Mouse (Mus musculus) Patski (cell line): ENCODE measurements at regions not wholly inside any gene's neighbourhood (a gene's known extent, or its start where the extent isn't known, plus 50 kb on each side); places are given as distances from the start of the nearest gene placed in this dataset.

Experiments
- ATAC-seq: fragments of 100-300 bp; one replicate; pipeline ENCODE4 v1.8.0; 2021
- CTCF ChIA-PET: fragments of 350-600 bp; sonication (Branson Sonifier 250); formaldehyde crosslinking; loops from one replicate; lab custom pipeline; 2022; ENCODE audit warnings: inconsistent platforms; lab: Charles Lee
- POLR2A ChIA-PET: fragments of 350-600 bp; sonication (Branson Sonifier 250); formaldehyde crosslinking; loops from one replicate; lab custom pipeline; 2022; ENCODE audit warnings: antibody characterized with exemption, inconsistent platforms; lab: Charles Lee
- DNase-seq: peaks from one replicate; pipeline ENCODE4 v3.0.0-alpha.2; 2011; ENCODE audit warnings: low read depth, low spot score
- H3K27me3 ChIP-seq: fragments of 371-371 bp; one replicate; pipeline ENCODE4 v1.5.1; 2021
- CTCF ChIP-seq: fragments of 100-300 bp; IDR thresholded peaks from one replicate; pipeline ENCODE4 v1.5.1; 2021
- in situ Hi-C: fragments of 300-500 bp; cut with MboI; formaldehyde crosslinking; loops from 3 replicates; pipeline ENCODE4 v1.11.1; 2018; ENCODE audit warnings: low pct_unique_long_range_greater_than_20kb, mixed read lengths

DNA sequence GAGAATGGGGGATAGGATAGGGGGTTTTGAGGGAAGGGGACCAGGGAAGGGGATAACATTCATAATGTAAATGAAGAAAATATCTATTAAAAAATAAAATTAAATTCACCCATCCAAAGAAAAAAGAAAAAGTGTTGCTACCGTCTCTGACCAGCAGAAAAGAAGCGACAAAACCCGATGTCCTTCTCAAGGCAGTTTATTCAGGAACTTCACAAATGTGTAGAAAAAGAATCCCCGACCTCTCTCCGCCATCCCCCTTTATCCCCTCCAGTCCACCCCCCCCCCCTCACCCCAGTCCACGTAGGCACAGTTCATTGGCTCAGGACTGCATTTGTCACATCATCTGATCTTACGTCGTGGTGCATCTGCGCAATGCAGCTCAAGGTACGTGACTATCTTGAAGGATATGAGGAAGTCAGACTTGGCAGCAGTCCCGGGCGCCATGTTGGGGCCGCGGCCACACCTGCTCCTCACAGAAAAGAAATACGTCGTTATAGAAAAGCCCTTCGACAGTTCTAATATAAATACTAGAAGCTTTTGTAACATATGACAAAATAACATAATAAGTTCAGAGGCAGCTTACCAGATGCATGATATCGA is 750.3 kb downstream of the Kcnj2 start:
- H3K27me3 ChIP-seq, result peaks cover under 1% of the 10 kb centered on the region
- POLR2A ChIA-PET, result no interaction called here
- no peak for ATAC-seq
- CTCF ChIA-PET, result no interaction called here
- no peak for DNase-seq
- TF ChIP-seq CTCF, result no peak
- in situ Hi-C loops, result no loop called here

DNA sequence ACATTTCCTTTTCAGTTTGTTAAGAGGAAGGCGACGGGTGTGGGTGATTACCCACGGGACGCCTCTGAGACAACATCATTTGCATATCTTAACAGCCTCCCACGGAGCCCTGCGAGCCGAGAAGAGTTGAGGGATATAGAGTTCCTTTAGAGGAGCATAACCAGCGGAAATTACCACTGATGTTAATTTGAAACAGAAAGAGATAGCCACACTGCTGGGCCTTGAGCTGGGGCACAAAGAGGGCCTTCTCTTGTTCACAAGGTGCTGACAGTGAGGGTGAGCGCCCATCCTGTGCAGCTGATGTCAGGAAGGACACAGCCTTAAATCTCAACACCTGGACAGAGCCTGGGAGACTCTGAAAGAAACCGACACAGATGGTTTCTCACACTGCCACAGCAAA is 752.2 kb downstream of the Kcnj2 start:
- ATAC-seq, result no peak
- ChIA-PET CTCF (no interaction called here), POLR2A (no interaction called here)
- no peak for TF ChIP-seq CTCF
- DNase-seq, result no peak
- peaks cover 3% of the 10 kb centered on the region for H3K27me3 ChIP-seq
- in situ Hi-C loops, result no loop called here

DNA sequence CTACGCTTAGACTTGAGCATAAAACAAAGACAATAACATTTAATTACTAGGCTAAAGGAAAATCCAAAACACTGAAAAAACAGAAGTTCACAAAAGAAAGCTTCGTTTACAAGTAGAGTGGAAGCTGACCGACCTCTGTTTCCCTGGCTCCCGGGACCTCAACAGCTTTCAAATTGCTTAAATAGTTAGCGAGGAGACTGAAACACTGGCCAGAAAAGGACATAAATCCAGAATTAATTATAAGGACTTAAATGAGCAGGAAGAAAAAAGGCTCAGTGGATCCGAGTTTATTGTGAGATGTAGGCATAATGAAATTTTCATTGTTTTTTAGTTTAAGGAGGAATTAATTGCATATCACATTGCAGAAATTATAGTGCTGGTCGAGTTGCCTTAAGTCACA is 754.4 kb downstream of the Kcnj2 start:
- TF ChIP-seq CTCF, result no peak
- in situ Hi-C loops, result no loop called here
- DNase-seq (no peak), ATAC-seq (no peak)
- H3K27me3 ChIP-seq, result peaks cover 3% of the 10 kb centered on the region
- ChIA-PET POLR2A (no interaction called here), CTCF (no interaction called here)

DNA sequence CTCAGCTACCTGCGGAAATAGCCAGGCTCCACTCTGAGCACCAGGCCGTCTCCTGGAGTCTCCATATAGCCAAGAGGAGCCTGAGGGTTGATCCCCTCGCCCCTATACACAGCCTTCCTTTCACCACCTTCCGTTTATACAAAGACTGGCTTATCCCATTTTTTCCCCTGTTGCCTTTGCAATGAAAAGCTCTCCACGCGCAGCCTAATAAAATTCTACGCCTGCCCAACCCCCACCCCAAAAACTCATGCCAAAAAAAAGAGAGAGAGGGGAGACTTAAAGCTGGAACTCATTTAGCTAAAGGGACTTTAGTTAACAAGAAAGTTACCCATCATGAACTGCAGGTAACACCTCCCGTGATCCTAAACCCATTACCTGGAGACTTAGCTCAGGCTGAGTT is 762.5 kb downstream of the Kcnj2 start:
- ATAC-seq, result no peak
- in situ Hi-C loops, result no loop called here
- ChIA-PET CTCF (interaction anchor here (0.5 kb wide), 1 partner anchor 292 kb away, joined by 3 read pairs; no protein-coding TSS in a partner anchor), POLR2A (interaction anchor here (0.5 kb wide), 1 partner anchor 150 kb away, joined by 4 read pairs; no protein-coding TSS in a partner anchor)
- no peak for TF ChIP-seq CTCF
- no peaks in the 10 kb centered on the region for H3K27me3 ChIP-seq
- no peak for DNase-seq

DNA sequence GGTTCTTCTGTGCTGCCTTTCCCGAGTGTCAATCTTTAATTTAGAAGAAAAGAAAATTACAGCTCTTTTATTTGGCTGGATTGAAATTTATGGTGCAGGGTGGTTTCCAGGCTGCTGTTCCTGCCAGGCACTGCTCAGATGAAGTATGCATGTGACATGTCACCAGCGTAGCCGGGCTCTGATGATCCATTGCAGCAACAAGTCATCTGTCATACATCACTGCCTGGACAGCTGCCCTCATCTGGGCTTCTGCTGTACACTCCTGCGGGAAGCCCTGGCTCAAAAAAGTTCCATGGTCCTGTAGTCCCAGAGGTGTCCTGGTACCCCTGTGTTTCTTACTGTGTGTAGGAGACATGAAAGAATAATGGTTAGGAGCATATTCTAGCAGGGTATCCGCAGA is 773.0 kb downstream of the Kcnj2 start:
- POLR2A ChIA-PET, result no interaction called here
- no peak for TF ChIP-seq CTCF
- CTCF ChIA-PET, result interaction anchor here (2.2 kb wide), 1 partner anchor 8 kb away, joined by 6 read pairs; no protein-coding TSS in a partner anchor
- in situ Hi-C loops, result no loop called here
- DNase-seq, result no peak
- ATAC-seq, result no peak
- peaks cover 4% of the 10 kb centered on the region for H3K27me3 ChIP-seq

DNA sequence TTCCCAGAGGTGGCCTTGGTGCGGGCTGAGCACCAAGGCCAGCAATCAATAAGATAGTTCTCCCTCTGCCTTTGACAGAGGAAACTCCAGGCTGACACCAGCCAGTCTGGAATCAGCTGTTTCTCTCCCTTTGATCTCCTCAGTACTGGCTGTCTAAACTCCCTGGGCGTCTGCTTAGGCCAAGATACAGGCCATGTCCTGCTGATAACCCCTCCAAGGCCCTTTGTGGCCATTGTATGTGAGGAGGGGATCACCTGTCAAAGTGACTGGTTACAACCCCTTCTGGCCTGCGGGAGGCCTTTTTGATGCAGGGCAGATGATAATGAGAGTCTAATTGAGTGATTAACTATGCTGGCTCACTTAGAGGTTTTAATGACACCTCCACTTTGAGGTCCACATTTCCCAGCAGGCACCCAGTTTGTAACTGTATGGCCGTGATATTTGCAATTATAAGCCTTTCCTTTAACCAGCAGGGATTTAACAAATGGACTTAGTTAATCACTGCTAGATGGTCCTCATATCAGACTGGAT is 777.8 kb downstream of the Kcnj2 start:
- ChIA-PET CTCF (no interaction called here), POLR2A (no interaction called here)
- ATAC-seq (no peak), DNase-seq (no peak)
- TF ChIP-seq CTCF, result no peak
- no peaks in the 10 kb centered on the region for H3K27me3 ChIP-seq
- in situ Hi-C loops, result no loop called here

DNA sequence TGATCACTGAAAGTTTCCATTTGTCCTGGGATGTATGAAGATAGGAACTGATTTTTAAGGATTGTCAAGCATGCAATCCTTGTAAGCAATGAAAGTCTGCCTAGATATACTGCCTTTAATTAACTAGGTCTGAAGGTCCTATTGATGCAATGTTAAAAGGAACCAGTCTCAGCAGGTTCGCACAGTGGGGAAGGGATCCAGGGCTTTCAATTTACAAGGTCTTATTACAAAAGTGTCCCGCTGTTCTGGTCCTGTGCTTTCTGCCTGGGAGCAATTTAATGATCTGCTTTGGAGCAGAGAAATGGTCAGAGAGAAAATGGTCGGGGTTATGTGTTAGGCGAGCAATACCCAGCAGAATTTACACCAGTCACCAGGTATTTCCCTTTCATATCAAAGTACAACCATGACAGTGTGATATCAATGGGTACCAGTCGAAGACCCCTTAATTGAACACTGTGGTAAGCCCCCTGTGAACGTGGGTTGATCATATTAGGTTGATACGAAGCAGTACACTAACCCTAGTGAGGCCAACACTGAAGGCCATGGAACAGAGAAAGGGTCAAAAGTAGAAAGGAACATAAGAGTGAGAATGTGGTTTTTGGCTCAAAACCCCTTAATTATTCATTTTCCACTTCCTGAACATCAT is 778.5 kb downstream of the Kcnj2 start:
- no peak for TF ChIP-seq CTCF
- POLR2A ChIA-PET, result no interaction called here
- CTCF ChIA-PET, result no interaction called here

DNA sequence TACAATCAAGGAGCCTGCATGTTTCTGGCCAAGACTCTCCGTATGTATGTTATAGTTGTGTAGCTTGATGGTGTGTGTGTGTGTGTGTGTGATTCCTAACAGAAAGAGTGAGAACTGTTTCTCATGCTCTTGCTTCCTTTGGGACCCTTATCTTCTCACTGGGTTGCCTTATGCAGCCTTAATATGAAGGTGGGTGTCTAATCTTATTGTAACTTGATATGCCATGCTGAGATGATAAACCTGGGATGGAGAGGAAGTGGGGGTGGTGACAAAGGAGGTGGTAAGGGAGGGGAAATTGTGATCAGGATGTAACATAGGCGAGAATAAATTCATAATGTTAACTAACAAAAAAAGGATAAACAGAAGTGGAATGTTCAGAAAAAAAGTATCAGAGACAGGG is 791.3 kb downstream of the Kcnj2 start:
- no peak for ATAC-seq
- no peak for TF ChIP-seq CTCF
- in situ Hi-C loops, result no loop called here
- POLR2A ChIA-PET, result no interaction called here
- H3K27me3 ChIP-seq, result no peaks in the 10 kb centered on the region
- CTCF ChIA-PET, result no interaction called here
- DNase-seq, result no peak

More for the DNA sequence above, 778.5 kb downstream of the Kcnj2 start:
- ATAC-seq (no peak), DNase-seq (no peak)
- in situ Hi-C loops, result no loop called here
- H3K27me3 ChIP-seq, result no peaks in the 10 kb centered on the region

DNA sequence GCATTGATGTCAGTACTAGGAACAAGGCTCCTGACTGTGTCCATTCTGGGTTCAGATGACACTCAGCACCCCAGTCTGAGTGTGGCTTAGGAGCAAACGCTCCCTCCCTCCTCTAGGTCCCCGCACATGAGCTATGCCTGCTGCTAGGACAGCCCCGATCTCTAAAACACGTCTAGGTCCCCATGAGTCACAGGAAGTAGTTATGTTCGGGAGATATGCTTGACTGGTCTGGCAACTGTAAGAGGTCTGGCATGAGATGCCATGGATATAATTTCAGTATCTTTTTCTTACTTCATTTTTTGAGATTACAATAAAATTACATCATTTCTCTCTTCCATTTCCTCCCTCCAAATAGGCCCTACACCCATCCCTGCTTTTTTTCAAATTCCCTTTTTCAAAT is 792.1 kb downstream of the Kcnj2 start:
- ChIA-PET POLR2A (no interaction called here), CTCF (no interaction called here)
- DNase-seq, result no peak
- H3K27me3 ChIP-seq, result no peaks in the 10 kb centered on the region
- no peak for TF ChIP-seq CTCF
- no peak for ATAC-seq
- in situ Hi-C loops, result no loop called here

DNA sequence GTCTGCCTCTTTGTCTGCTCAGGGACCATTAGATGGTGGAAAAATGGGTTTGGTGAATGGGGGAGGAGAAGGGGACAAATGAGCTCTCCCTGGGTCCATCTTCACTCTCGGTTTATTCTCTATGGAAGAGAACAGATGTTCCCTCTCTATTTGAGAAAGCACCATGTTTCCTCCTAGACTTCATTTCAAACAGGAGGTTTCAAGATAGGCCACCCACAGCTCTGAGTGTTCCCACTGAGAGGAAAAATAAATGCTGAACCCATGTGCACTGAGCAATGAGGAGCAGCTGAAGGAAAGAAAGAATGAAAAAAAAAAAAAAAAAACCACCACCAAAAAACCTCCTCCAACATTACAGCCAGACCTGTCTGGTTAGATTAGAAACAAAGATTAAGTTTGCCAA is 799.2 kb downstream of the Kcnj2 start:
- DNase-seq (no peak), ATAC-seq (no peak)
- in situ Hi-C loops, result no loop called here
- no peak for TF ChIP-seq CTCF
- H3K27me3 ChIP-seq, result no peaks in the 10 kb centered on the region
- ChIA-PET POLR2A (no interaction called here), CTCF (no interaction called here)

DNA sequence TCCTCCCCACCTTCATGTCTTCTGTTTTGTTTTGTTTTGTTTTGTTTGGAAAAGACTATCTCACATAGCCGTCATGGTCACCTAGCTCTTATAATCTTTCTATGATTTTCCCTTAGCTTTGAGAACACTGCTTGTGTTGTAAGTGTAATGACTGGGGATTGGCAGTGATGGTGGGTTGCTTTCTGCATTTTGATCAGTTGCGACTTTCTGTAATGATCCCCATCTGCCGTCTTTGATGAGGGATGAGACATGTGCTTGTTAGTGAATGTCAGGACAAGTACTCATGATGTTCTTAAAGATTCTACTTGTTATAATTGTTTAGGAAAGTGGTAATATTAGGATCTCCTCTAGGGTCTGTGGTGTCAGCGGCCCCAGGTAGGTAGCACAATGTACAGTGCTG is 809.4 kb downstream of the Kcnj2 start:
- ATAC-seq (no peak), DNase-seq (no peak)
- TF ChIP-seq CTCF, result no peak
- in situ Hi-C loops, result no loop called here
- ChIA-PET CTCF (no interaction called here), POLR2A (no interaction called here)
- H3K27me3 ChIP-seq, result peaks cover 6% of the 10 kb centered on the region
